Mouse (Mus musculus) colon, adult 2 months (tissue): Measurements from ENCODE around the gene Itgb7. TPM values are rescaled to one million over a fixed set of nuclear protein-coding genes. Genes with fewer than 3 reads are reported as not detected.

Source experiments
- polyA plus RNA-seq: library from polyadenylated mRNA; depleted of rRNA; stranded (reverse); fragments of >200 nt; gene quantifications from 2 replicates; pipeline ENCODE4 v1.2.3, GENCODE M21; 2012; rRNA removed

Itgb7 gene
- polyA plus RNA-seq, result 8.9 and 9.7 TPM in 2 replicates

DNA sequence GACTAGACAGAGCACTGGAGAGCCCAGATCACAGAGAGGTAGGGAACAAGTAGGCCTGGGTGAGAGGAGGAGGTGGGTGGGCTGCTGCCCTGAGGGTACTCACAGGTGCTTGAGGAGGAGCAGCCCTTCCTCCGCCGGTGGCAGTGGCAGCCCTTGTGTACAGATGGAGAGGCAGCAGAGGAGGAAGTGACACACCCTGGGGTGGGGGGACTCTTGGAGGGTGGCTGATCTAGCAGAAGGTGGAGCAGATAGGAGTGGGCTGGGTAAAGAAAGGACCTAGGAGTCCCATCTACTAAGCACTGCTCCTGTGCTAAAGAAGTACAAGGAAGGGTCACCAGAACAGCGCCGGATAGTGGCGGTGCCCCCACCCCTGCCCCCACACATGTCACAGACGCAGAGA is at the start of gene Itgb7:
TSS of gene Itgb7 (minus strand) at position 197 of the 400 bp plus-strand sequence.

DNA sequence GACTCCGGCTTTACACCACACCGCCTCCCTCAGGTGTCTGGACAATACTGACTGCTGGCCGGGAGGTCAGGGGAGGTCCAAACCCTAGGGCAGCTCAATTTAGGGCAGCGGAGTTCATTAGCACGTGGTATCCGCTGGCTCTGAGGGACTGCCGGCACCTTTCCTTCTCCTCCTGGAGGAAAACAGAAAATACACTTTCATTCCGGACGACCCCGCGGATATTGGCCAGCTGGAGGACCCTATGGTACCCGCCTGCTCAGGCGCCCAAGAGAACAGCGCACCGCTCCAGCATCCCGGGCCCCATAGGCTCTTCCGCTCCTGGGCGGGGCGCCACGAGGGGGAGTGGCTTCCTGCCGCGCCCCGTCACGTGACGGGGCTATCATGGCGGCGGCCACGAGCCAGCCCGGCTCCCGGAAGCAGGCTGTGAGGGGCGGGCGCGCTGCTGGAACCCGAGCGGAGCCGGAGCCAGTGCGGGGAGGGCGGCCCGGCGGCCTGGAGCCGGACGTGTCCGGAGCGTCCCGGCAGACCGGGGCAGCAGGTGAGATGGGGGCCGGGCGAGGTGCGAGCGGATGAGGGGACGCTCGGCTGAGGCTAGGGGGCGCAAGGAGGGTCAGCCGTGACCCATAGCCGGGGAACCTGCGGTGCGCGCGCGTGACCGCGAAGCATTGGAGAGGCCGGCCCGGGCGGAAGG is 47.5 kb upstream of the Itgb7 start, which contains the start of gene Mfsd5:
TSS of gene Mfsd5 (plus strand) at position 363 of the 691 bp plus-strand sequence.

DNA sequence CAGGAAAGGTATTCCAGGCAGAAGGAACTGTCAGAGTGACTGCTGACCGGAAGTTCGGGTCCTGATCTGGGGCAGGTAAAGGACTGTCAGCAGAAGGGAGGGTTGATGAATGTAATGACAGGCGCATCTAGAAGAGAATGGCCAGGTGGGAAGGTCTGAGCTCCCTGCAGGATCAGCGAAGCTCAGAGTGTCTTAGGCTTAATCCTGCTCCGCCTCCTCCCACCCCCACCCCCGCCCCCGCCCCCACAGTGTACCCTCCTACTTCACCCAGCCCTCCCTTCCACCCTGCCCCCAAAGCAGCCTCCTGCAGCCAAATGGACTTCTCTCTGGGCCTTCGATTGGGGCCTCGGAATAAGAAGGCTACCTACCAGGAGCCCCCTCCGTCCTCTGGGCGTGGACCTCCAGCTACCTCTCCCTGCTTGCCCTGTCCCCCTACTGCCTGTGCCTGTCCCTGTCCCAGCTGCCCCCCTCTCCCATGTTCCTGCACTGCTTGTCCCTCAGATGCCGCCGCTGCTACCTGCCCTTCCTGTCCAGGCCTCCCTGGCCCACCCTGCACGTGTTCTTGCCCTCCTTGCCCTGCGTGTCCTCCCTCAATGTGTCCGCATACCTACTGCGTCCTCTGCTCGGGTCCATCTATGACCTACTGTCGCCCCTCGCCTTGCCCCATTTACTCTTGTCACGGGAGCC is 38.7 kb upstream of the Itgb7 start, which contains the start of gene Gm9918:
TSS of gene Gm9918 (plus strand) at position 290 of the 687 bp plus-strand sequence.

DNA sequence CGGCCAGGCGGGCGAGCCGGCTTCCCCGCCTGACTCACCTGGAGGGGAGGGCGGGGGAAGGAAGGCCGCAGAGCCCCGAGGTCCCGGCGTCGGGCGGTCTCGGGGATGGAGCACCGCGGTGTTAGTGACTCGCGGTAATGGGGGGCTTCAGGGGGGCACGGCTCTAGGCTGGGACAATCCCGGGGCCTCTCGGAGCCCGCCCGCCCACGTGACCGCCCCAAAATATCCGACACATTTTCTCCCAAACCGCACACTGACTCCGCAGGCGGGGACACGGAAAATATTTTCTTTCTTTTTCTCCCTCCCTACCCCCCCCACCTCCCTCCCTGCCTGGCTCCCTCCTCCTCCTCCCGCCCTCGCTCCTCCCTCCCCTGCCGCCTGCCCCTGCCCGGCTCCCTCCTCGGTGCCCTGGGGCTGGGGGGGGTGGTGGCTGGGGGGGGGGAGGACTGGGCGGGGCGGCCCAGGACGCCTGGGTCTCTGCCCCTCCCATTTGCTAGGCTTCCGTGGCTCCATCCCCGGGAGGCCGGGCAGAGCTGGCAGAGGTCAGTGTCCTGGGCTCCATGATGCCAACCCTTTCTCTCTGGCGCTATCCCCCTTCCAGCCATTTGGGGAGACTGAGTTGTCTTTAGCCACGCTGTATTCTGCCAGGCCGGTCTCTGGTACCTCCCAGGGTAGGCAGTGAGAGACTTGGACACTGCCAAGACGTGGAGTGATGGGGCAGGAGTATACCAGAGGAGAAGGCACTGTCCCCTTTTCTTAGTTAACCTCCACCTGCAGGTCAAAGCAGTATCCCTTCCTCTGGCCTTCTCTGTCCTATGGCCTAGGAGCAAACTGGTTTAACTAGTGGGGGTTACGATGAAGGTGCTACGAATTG is 25.7 kb upstream of the Itgb7 start, which contains the start of gene Rarg:
TSS of gene Rarg (minus strand) at position 316 of the 874 bp plus-strand sequence.

DNA sequence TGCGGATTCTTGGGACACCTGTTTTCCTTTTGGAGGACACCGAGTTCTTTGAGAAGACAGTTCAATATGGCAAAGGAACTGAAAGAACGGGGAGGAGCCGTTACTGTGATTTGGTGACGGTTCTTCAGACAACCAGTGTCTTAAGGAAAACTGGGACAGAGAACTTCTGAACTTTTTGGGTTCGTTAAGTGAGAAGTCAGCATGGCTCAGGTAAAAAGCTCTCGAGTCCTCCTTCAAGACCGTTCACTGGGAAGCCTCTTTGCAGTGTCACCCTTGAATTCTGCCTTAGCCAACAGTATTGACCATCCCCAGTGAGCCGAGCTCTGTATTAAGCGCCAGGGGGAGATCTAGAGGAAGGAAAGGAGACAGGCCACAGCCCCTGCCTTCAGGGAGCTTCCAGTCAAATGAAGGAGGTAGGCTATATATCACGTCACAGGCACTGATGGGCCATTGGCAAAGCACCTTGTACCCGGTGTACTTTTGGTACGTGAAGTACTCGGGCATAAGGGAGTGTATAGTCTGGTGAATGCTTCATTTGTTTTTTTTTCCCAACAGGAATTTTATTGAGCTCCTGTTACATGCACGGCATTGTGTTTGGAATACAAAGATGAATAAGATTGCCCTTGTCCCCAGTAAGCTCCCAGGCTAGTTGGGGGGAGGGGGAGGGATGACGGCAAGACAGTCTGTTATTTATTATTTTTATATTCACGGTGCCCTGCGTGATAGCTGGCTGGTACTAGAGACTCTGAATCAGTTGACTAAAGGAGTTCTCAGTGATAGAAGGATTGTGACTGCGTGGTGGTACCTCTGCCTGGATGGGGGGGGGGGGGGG is 26.9 kb downstream of the Itgb7 start, which contains the start of gene Csad:
TSS of gene Csad (minus strand) at position 51 of the 832 bp plus-strand sequence.

DNA sequence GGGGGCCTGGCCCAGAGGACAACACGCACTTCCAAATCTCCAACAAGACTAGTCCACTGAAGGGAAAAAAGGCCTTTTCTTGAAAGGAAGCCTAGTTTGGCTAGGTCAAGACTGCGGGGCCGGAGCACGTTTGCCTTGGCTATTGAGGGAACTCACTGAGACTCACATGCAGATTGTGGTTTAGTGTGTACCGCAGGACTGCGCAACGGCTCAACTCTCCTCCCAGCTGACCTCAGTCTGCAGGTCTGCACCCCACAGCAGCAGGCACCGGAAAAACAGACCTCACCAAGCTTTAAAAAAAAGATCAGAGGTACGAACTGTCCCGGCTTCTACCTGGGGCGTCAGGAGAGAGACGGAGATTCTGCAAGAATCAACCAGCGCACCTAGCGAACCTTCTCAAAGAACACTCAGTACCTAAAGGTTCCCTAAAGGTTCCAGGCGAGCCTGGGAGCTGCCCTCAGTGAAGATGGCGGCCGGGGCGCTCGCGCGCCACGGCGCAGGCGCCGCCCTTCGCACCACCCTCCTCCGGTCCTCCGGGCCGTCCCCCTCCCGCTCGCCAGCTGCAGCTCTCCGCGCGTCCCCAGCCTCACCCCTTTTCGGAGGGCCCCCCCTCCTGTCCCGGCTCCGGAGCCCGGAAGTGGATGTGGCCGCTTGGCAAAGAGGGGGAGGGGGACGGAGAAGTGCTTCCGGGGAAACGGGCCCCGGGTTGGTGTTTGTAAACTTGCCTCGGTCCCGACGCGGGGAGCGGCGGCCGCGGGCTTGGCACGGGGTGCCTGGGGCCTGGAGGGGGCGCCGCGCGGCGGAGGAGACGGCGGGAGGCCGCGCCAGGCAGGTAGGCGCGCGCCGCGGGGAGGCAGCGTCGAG is 28.5 kb downstream of the Itgb7 start, which contains the start of gene Zfp740:
TSS of gene Zfp740 (plus strand) at position 279 of the 864 bp plus-strand sequence.

Other genes with a start within 250 kb of the Itgb7 start
- 3,836 and 3,988 TPM in 2 replicates for gene Krt8, start 227.5 kb downstream of the Itgb7 start, polyA plus RNA-seq
- gene Krt18, start 203.8 kb downstream of the Itgb7 start, polyA plus RNA-seq, result 353 and 412 TPM in 2 replicates
- gene Eif4b, start 158.2 kb downstream of the Itgb7 start, polyA plus RNA-seq, result 58.9 and 64.5 TPM in 2 replicates
- 53.3 and 67.4 TPM in 2 replicates for gene Tns2, start 131.5 kb downstream of the Itgb7 start, polyA plus RNA-seq
- gene Spryd3, start 95.7 kb downstream of the Itgb7 start, polyA plus RNA-seq, result 37.8 and 46.8 TPM in 2 replicates
- 69.3 and 84.3 TPM in 2 replicates for gene Igfbp6, start 87.6 kb downstream of the Itgb7 start, polyA plus RNA-seq
- 1.5 and 2.5 TPM in 2 replicates for gene Soat2, start 81.4 kb downstream of the Itgb7 start, polyA plus RNA-seq
- 19.4 and 21.4 TPM in 2 replicates for gene Zfp740, start 28.7 kb downstream of the Itgb7 start, polyA plus RNA-seq
- 63.9 and 65.7 TPM in 2 replicates for gene Csad, start 27.2 kb downstream of the Itgb7 start, polyA plus RNA-seq
- 25.4 and 36.2 TPM in 2 replicates for gene Rarg, start 25.6 kb upstream of the Itgb7 start, polyA plus RNA-seq
- gene Gm9918, start 38.6 kb upstream of the Itgb7 start, polyA plus RNA-seq, result 0.08 and 0.09 TPM in 2 replicates
- 79.3 and 113 TPM in 2 replicates for gene Mfsd5, start 47.5 kb upstream of the Itgb7 start, polyA plus RNA-seq
- gene Espl1, start 64.3 kb upstream of the Itgb7 start, polyA plus RNA-seq, result 6.9 and 7.9 TPM in 2 replicates
- gene Pfdn5, start 94.2 kb upstream of the Itgb7 start, polyA plus RNA-seq, result 37.2 and 55.3 TPM in 2 replicates
- 48.5 and 54.2 TPM in 2 replicates for gene Myg1, start 99.8 kb upstream of the Itgb7 start, polyA plus RNA-seq
- gene Aaas, start 118.8 kb upstream of the Itgb7 start, polyA plus RNA-seq, result 33.2 and 35.7 TPM in 2 replicates
- 0.15 and 0.23 TPM in 2 replicates for gene Sp7, start 135.2 kb upstream of the Itgb7 start, polyA plus RNA-seq
- 14.2 and 15.0 TPM in 2 replicates for gene Sp1, start 174.2 kb upstream of the Itgb7 start, polyA plus RNA-seq
- 4.2 and 14.1 TPM in 2 replicates for gene Amhr2, start 213.4 kb upstream of the Itgb7 start, polyA plus RNA-seq
- 483 and 710 TPM in 2 replicates for gene Prr13, start 227.1 kb upstream of the Itgb7 start, polyA plus RNA-seq
- 357 and 368 TPM in 2 replicates for gene Pcbp2, start 238.6 kb upstream of the Itgb7 start, polyA plus RNA-seq